Mouse (Mus musculus) frontal cortex, postnatal 10 days (tissue): ENCODE results near the gene Fbxl13.

ENCODE experiments used
- DNase-seq, 2 experiments: peaks; one replicate each; pipeline ENCODE4 v3.0.0; 2022; ENCODE audit warnings: low spot score in 2 of 2, mixed read lengths in 1 of 2

Fbxl13 gene

GRCm38 (mm10) chr5:21485197-21485829 lies 160.1 kb downstream of the Fbxl13 start:
- no peak for DNase-seq

- no peak for DNase-seq
Observed at GRCm38 (mm10) chr5:21483275-21483674, 162.2 kb downstream of the Fbxl13 start.

- DNase-seq, result no peak
Observed at GRCm38 (mm10) chr5:21482446-21483222, 162.8 kb downstream of the Fbxl13 start.

- DNase-seq, result no peak
Observed at GRCm38 (mm10) chr5:21481521-21481920, 163.9 kb downstream of the Fbxl13 start.

GRCm38 (mm10) chr5:21479746-21480145 lies 165.7 kb downstream of the Fbxl13 start:
- DNase-seq, result no peak

- no peak for DNase-seq
Observed at GRCm38 (mm10) chr5:21478428-21478827, 167.0 kb downstream of the Fbxl13 start.

- no peak for DNase-seq
Observed at GRCm38 (mm10) chr5:21468100-21468499, 177.3 kb downstream of the Fbxl13 start.

GRCm38 (mm10) chr5:21467387-21467786 lies 178.0 kb downstream of the Fbxl13 start:
- no peak for DNase-seq

GRCm38 (mm10) chr5:21440833-21441530 lies 204.5 kb downstream of the Fbxl13 start:
- no peak for DNase-seq

GRCm38 (mm10) chr5:21439446-21440110 lies 205.9 kb downstream of the Fbxl13 start:
- no peak for DNase-seq

- DNase-seq, result no peak
Observed at GRCm38 (mm10) chr5:21438428-21438827, 207.0 kb downstream of the Fbxl13 start.

GRCm38 (mm10) chr5:21436471-21436975 lies 208.9 kb downstream of the Fbxl13 start:
- no peak for DNase-seq

GRCm38 (mm10) chr5:21434148-21434929 lies 211.1 kb downstream of the Fbxl13 start:
- no peak for DNase-seq
